Mouse (Mus musculus) thymus, postnatal 10 days (tissue): ENCODE results near the gene Rbm18.

Source experiments
- DNase-seq, 2 experiments: peaks; one replicate each; pipeline ENCODE4 v3.0.0; 2021; ENCODE audit warnings: low spot score in 2 of 2

Gene Rbm18

GRCm38 (mm10) chr2:36104956-36105741 is 31.4 kb downstream of the Rbm18 start, which contains the start of gene Lhx6:
Gene Lhx6, minus strand, starts transcription at chr2:36105408.
- no peak for DNase-seq

- no peak for DNase-seq
Observed at GRCm38 (mm10) chr2:36104436-36104955, 32.1 kb downstream of the Rbm18 start.

- DNase-seq: no peak
Observed at GRCm38 (mm10) chr2:36103555-36104367, 32.8 kb downstream of the Rbm18 start.

- no peak for DNase-seq
Observed at GRCm38 (mm10) chr2:36103069-36103554, 33.5 kb downstream of the Rbm18 start.

GRCm38 (mm10) chr2:36102559-36102946 is 34.0 kb downstream of the Rbm18 start:
- DNase-seq: no peak

- DNase-seq: no peak
Observed at GRCm38 (mm10) chr2:36101866-36102558, 34.6 kb downstream of the Rbm18 start.

- DNase-seq: no peak
Observed at GRCm38 (mm10) chr2:36099739-36100138, 36.8 kb downstream of the Rbm18 start.

GRCm38 (mm10) chr2:36098021-36098420 is 38.6 kb downstream of the Rbm18 start:
- no peak for DNase-seq

GRCm38 (mm10) chr2:36097129-36097815 is 39.3 kb downstream of the Rbm18 start:
- no peak for DNase-seq

- no peak for DNase-seq
Observed at GRCm38 (mm10) chr2:36093914-36094475, 42.6 kb downstream of the Rbm18 start.

GRCm38 (mm10) chr2:36093301-36093700 is 43.3 kb downstream of the Rbm18 start:
- no peak for DNase-seq

GRCm38 (mm10) chr2:36092748-36093147 is 43.8 kb downstream of the Rbm18 start:
- DNase-seq: no peak

GRCm38 (mm10) chr2:36090853-36091741 is 45.5 kb downstream of the Rbm18 start:
- peak; percentile 34 to 50 for DNase-seq

- no peak for DNase-seq
Observed at GRCm38 (mm10) chr2:36089190-36089589, 47.4 kb downstream of the Rbm18 start.

GRCm38 (mm10) chr2:36085041-36085440 is 51.5 kb downstream of the Rbm18 start:
- no peak for DNase-seq

GRCm38 (mm10) chr2:36082802-36083580 is 53.6 kb downstream of the Rbm18 start:
- DNase-seq: no peak

GRCm38 (mm10) chr2:36081446-36081845 is 55.1 kb downstream of the Rbm18 start:
- DNase-seq: no peak

- no peak for DNase-seq
Observed at GRCm38 (mm10) chr2:36077160-36077761, 59.3 kb downstream of the Rbm18 start.

- DNase-seq: no peak
Observed at GRCm38 (mm10) chr2:36075210-36075609, 61.4 kb downstream of the Rbm18 start.
